Mouse (Mus musculus): ENCODE measurements at regions not wholly inside any gene's neighbourhood (a gene's known extent, or its start where the extent isn't known, plus 50 kb on each side); places are given as distances from the start of the nearest gene placed in this dataset.
"Not testable (repeated sequence)": the region's sequence is repeated elsewhere in the genome, so short reads cannot be mapped to it uniquely, and the experiment has no call there.

- H3K27ac ChIP-seq (ENCODE audit: low read length); H3K27me3 ChIP-seq (replicated peaks; ENCODE audit: control insufficient read depth, insufficient read depth, low read length); ATAC-seq; H3K9ac ChIP-seq (replicated peaks; ENCODE audit: low read depth, low read length); H3K9me3 ChIP-seq (ENCODE audit: control insufficient read depth, low read length); H3K4me2 ChIP-seq (ENCODE audit: low read length); H3K4me1 ChIP-seq (replicated peaks; ENCODE audit: control insufficient read depth, insufficient read depth, low read length); H3K4me3 ChIP-seq (replicated peaks; ENCODE audit: low read length); H3K36me3 ChIP-seq (ENCODE audit: control insufficient read depth, insufficient read depth): not testable (repeated sequence)
- 87% methylated on average over 4 of the region's 4 CpGs for WGBS
Observed at GRCm38 (mm10) chr12:93754505-93754904, 1905.5 kb upstream of the Sel1l start.

DNA sequence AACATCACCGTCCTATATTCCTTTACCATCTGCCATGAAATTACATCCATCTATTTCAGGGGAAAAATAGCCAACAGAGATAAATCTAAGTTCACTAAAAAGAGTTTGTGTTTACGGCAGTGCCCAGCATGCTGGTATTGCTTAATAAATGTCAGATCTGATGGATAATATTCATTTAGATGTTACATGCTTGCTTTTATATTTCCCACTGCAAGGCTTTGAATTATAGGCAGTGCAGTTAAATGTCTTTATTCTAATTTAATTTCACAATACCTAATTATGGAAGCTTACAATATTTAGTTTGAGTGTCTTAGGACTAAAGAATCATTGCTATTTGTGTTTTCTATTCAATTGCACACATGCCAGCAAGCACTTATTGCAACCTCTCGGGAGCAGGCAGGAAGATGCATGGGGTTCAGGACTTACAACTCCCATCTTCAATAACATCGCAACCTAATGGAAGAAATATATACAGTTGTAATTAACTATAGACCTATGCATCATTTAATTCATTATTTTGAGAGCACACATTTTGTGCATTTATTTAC, 1899.4 kb upstream of the Sel1l start:
- Histone ChIP-seq H3K9ac (replicated peaks; ENCODE audit: low read depth, low read length) (no peak overlapping the region), H3K36me3 (ENCODE audit: control insufficient read depth, insufficient read depth) (no peaks in the 10 kb centered on the region), H3K27me3 (replicated peaks; ENCODE audit: control insufficient read depth, insufficient read depth, low read length) (no peaks in the 10 kb centered on the region), H3K4me2 (ENCODE audit: low read length) (no peak overlapping the region), H3K27ac (ENCODE audit: low read length) (no peak overlapping the region), H3K9me3 (ENCODE audit: control insufficient read depth, low read length) (no peaks in the 10 kb centered on the region), H3K4me3 (replicated peaks; ENCODE audit: low read length) (no peak overlapping the region), H3K4me1 (replicated peaks; ENCODE audit: control insufficient read depth, insufficient read depth, low read length) (no peaks in the 10 kb centered on the region)
- 84% methylated on average over 4 of the region's 4 CpGs for WGBS
- no peak for ATAC-seq

DNA sequence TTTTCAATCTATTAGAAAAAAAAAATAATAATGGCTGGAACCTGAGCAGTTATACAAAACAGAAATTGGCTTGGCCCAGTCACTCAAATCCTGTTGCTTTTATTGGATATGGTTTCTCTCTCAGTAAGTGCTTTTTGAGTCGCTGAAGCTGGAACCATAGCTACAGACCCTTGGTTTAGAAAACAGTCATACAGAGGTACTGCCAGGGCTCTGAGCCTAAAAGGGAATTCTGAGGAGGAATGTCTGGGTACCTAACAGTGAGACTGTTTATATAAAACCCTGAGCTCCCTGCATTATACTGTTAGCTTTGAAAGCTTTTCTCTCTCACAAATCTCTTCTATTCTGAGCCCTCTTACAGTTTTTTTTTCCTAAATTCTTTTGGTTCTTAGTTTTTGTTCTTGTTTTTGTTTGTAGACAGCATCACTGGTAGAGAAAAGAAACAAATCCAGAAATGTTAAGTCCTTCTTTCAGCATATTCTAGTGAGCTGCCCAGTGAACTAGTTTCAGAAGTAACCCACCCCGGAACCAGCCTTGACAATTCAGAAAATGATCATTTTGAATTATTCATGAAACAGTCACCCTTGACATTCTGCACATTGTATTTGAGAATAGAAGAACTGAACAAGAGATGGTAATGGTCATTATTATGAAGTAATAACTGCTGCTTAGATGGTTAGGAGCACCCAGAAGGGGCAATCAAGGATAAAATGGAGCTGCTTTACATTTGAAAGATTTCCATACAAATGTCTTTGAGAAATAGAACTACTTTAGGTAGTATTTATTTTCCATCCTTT, 1869.9 kb upstream of the Sel1l start:
- ATAC-seq: peak; percentile 78
- Histone ChIP-seq H3K9ac (replicated peaks; ENCODE audit: low read depth, low read length) (no peak overlapping the region), H3K4me1 (replicated peaks; ENCODE audit: control insufficient read depth, insufficient read depth, low read length) (no peaks in the 10 kb centered on the region), H3K27ac (ENCODE audit: low read length) (no peak overlapping the region; the same call in 1 of the 2 replicates), H3K9me3 (ENCODE audit: control insufficient read depth, low read length) (no peaks in the 10 kb centered on the region), H3K27me3 (replicated peaks; ENCODE audit: control insufficient read depth, insufficient read depth, low read length) (no peaks in the 10 kb centered on the region), H3K36me3 (ENCODE audit: control insufficient read depth, insufficient read depth) (no peaks in the 10 kb centered on the region), H3K4me2 (ENCODE audit: low read length) (no peak overlapping the region), H3K4me3 (replicated peaks; ENCODE audit: low read length) (no peak overlapping the region)
- whole genome bisulfite sequencing: 31% methylated on average over 2 of the region's 2 CpGs

DNA sequence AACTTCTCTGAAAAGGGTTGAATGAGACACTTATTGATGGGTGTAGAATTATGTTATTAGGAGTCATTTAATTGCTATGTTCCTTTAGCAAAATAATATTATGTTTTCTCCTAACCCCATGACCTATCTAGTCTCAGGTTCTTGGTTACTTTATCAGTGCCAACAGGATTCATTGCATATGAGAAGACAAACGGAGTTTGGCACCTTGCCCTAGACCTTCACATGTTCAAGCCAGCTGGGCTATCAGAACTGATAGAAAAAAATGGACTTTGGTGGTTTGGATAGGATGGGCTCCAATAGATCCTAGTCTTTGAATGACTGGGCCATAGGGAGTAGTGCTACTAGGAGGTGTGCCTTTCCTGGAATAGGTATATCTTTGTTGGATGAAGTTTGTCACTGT, 1857.0 kb upstream of the Sel1l start:
- WGBS: 68% methylated on average over 1 of the region's 1 CpGs
- H3K36me3 ChIP-seq (ENCODE audit: control insufficient read depth, insufficient read depth): no peaks in the 10 kb centered on the region
- no peaks in the 10 kb centered on the region for H3K4me1 ChIP-seq (replicated peaks; ENCODE audit: control insufficient read depth, insufficient read depth, low read length)
- no peaks in the 10 kb centered on the region for H3K27me3 ChIP-seq (replicated peaks; ENCODE audit: control insufficient read depth, insufficient read depth, low read length)
- no peaks in the 10 kb centered on the region for H3K9me3 ChIP-seq (ENCODE audit: control insufficient read depth, low read length)
- no peak overlapping the region for H3K27ac ChIP-seq (ENCODE audit: low read length)
- H3K4me2 ChIP-seq (ENCODE audit: low read length): no peak overlapping the region
- no peak overlapping the region for H3K4me3 ChIP-seq (replicated peaks; ENCODE audit: low read length)
- no peak overlapping the region for H3K9ac ChIP-seq (replicated peaks; ENCODE audit: low read depth, low read length)
- no peak for ATAC-seq

GRCm38 (mm10) chr12:93687196-93687595, 1838.2 kb upstream of the Sel1l start:
- no peak overlapping the region for H3K27ac ChIP-seq (ENCODE audit: low read length)
- WGBS: 33% methylated on average over 2 of the region's 2 CpGs

DNA sequence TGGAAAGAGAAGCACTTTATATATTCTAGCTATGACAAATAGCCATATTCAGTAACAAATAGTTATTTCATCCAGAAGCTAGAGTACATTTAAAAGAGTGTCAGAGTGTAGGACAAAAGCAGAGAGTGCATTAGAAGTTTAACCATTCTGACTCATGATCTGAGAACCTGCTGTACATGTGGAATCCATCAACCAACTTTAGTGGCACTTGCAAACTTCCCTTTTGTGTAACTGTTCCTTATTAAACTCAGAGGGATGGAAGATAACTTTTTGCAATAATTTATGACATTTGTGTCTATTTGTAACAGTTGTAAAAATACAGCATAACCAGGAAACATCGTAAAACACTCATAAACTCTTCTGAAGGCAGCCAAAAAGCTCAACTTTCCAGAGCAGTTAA, 1835.4 kb upstream of the Sel1l start:
- no peaks in the 10 kb centered on the region for H3K36me3 ChIP-seq (ENCODE audit: control insufficient read depth, insufficient read depth)
- no peaks in the 10 kb centered on the region for H3K27me3 ChIP-seq (replicated peaks; ENCODE audit: control insufficient read depth, insufficient read depth, low read length)
- no peaks in the 10 kb centered on the region for H3K9me3 ChIP-seq (ENCODE audit: control insufficient read depth, low read length)
- no peak overlapping the region for H3K4me2 ChIP-seq (ENCODE audit: low read length)
- no peaks in the 10 kb centered on the region for H3K4me1 ChIP-seq (replicated peaks; ENCODE audit: control insufficient read depth, insufficient read depth, low read length)
- no peak for ATAC-seq
- WGBS: 94% methylated on average over 1 of the region's 1 CpGs
- H3K27ac ChIP-seq (ENCODE audit: low read length): no peak overlapping the region
- no peak overlapping the region for H3K4me3 ChIP-seq (replicated peaks; ENCODE audit: low read length)
- no peak overlapping the region for H3K9ac ChIP-seq (replicated peaks; ENCODE audit: low read depth, low read length)

More at GRCm38 (mm10) chr12:93687196-93687595, 1838.2 kb upstream of the Sel1l start:
- Histone ChIP-seq H3K4me1 (replicated peaks; ENCODE audit: control insufficient read depth, insufficient read depth, low read length) (no peaks in the 10 kb centered on the region), H3K9ac (replicated peaks; ENCODE audit: low read depth, low read length) (no peak overlapping the region), H3K4me2 (ENCODE audit: low read length) (no peak overlapping the region), H3K9me3 (ENCODE audit: control insufficient read depth, low read length) (no peaks in the 10 kb centered on the region), H3K36me3 (ENCODE audit: control insufficient read depth, insufficient read depth) (no peaks in the 10 kb centered on the region), H3K27me3 (replicated peaks; ENCODE audit: control insufficient read depth, insufficient read depth, low read length) (no peaks in the 10 kb centered on the region), H3K4me3 (replicated peaks; ENCODE audit: low read length) (no peak overlapping the region)
- ATAC-seq: no peak

- 95% methylated on average over 1 of the region's 1 CpGs for WGBS
- H3K27me3 ChIP-seq (replicated peaks; ENCODE audit: control insufficient read depth, insufficient read depth, low read length): no peaks in the 10 kb centered on the region
- no peak overlapping the region for H3K4me2 ChIP-seq (ENCODE audit: low read length)
- no peaks in the 10 kb centered on the region for H3K4me1 ChIP-seq (replicated peaks; ENCODE audit: control insufficient read depth, insufficient read depth, low read length)
- H3K9ac ChIP-seq (replicated peaks; ENCODE audit: low read depth, low read length): no peak overlapping the region
- no peak overlapping the region for H3K27ac ChIP-seq (ENCODE audit: low read length)
- no peaks in the 10 kb centered on the region for H3K9me3 ChIP-seq (ENCODE audit: control insufficient read depth, low read length)
- H3K4me3 ChIP-seq (replicated peaks; ENCODE audit: low read length): no peak overlapping the region
- no peak for ATAC-seq
- H3K36me3 ChIP-seq (ENCODE audit: control insufficient read depth, insufficient read depth): no peaks in the 10 kb centered on the region
Observed at GRCm38 (mm10) chr12:93677478-93677877, 1828.5 kb upstream of the Sel1l start.

GRCm38 (mm10) chr12:93675032-93675431, 1826.1 kb upstream of the Sel1l start:
- no peak for ATAC-seq
- Histone ChIP-seq H3K9me3 (ENCODE audit: control insufficient read depth, low read length) (no peaks in the 10 kb centered on the region), H3K4me3 (replicated peaks; ENCODE audit: low read length) (no peak overlapping the region), H3K36me3 (ENCODE audit: control insufficient read depth, insufficient read depth) (no peaks in the 10 kb centered on the region), H3K4me1 (replicated peaks; ENCODE audit: control insufficient read depth, insufficient read depth, low read length) (no peaks in the 10 kb centered on the region), H3K27ac (ENCODE audit: low read length) (no peak overlapping the region), H3K4me2 (ENCODE audit: low read length) (no peak overlapping the region), H3K27me3 (replicated peaks; ENCODE audit: control insufficient read depth, insufficient read depth, low read length) (no peaks in the 10 kb centered on the region), H3K9ac (replicated peaks; ENCODE audit: low read depth, low read length) (no peak overlapping the region)

DNA sequence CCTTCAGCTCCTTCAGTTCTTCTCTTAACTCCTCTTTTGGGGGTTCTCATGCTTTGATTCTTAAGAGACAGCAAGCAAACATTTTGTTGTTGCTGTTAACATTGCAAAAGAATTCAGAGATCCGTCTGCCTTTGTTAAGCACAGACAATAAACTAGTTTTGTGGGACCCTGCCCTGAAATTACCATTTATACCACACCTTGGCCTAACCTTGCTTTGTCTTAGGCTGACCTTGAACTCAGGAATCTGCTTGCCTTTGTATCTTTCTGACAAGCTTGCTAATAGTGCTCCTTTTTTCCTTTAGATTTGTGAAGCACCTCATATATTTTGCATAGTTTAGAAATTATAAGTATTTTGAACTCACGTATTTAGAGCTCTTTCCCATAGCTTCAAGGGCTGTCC, 1820.3 kb upstream of the Sel1l start:
- Histone ChIP-seq H3K36me3 (ENCODE audit: control insufficient read depth, insufficient read depth) (no peaks in the 10 kb centered on the region), H3K4me3 (replicated peaks; ENCODE audit: low read length) (no peak overlapping the region), H3K4me2 (ENCODE audit: low read length) (no peak overlapping the region), H3K9ac (replicated peaks; ENCODE audit: low read depth, low read length) (no peak overlapping the region), H3K9me3 (ENCODE audit: control insufficient read depth, low read length) (no peaks in the 10 kb centered on the region), H3K27ac (ENCODE audit: low read length) (no peak overlapping the region), H3K4me1 (replicated peaks; ENCODE audit: control insufficient read depth, insufficient read depth, low read length) (no peaks in the 10 kb centered on the region), H3K27me3 (replicated peaks; ENCODE audit: control insufficient read depth, insufficient read depth, low read length) (no peaks in the 10 kb centered on the region)
- 67% methylated on average over 2 of the region's 2 CpGs for WGBS
- no peak for ATAC-seq
